Mouse (Mus musculus): ENCODE results near the gene Aktip. TPM values are rescaled to one million over a fixed set of nuclear protein-coding genes. Genes with fewer than 3 reads are reported as not detected.

Aktip gene
- total RNA-seq, 1 experiment, result 22.8 TPM

- Histone ChIP-seq H3K9me3 (ENCODE audit: control insufficient read depth, insufficient read depth, low read depth, low read length) (no peaks in the 10 kb centered on the region), H3K9ac (ENCODE audit: insufficient read depth, low read depth, low read length, poor library complexity, severe bottlenecking) (peak overlapping the region; percentile 26; the same call in 1 of the 2 replicates), H3K4me3 (ENCODE audit: insufficient read depth in 1 of 2, low read depth in 1 of 2, low read length in 2 of 2, poor library complexity in 1 of 2, severe bottlenecking in 1 of 2) (peak overlapping the region; percentile 42 to 44), H3K4me1 (ENCODE audit: control insufficient read depth in 2 of 2, insufficient read depth in 2 of 2, low read length in 2 of 2, poor library complexity in 1 of 2) (peaks cover 4 to 11% of the 10 kb centered on the region in 2 experiments; a peak in 2 of 4 replicates), H3K36me3 (ENCODE audit: control insufficient read depth, insufficient read depth, low read length, poor library complexity, severe bottlenecking) (peaks cover 2% of the 10 kb centered on the region; the same call in 1 of the 2 replicates), H3K27ac (ENCODE audit: insufficient read depth, low read depth, low read length, poor library complexity, severe bottlenecking) (peak overlapping the region; percentile 24; the same call in 1 of the 2 replicates)
- TF ChIP-seq HCFC1 (IDR thresholded peaks at IDR 0.05; ENCODE audit: borderline replicate concordance, insufficient read depth, low read length) (no peak), ZNF384 (IDR thresholded peaks at IDR 0.05; ENCODE audit: low read depth, low read length) (no peak), ZC3H11A (IDR thresholded peaks at IDR 0.05; ENCODE audit: borderline replicate concordance, low read depth, low read length) (no peak), MAFK (IDR thresholded peaks at IDR 0.05; ENCODE audit: insufficient read depth, low read depth, low read length) (no peak), CHD2 (IDR thresholded peaks at IDR 0.05; ENCODE audit: low read depth, low read length) (no peak)
- no peak for DNase-seq (ENCODE audit: low read depth, low spot score)
- in situ Hi-C loops (cut with MboI; ENCODE audit: low sequenced_read_pairs in 2 of 2, unreplicated experiment in 2 of 2), result no loop called here
Observed at GRCm38 (mm10) chr8:91134659-91135058, 65.1 kb downstream of the Aktip start.

DNA sequence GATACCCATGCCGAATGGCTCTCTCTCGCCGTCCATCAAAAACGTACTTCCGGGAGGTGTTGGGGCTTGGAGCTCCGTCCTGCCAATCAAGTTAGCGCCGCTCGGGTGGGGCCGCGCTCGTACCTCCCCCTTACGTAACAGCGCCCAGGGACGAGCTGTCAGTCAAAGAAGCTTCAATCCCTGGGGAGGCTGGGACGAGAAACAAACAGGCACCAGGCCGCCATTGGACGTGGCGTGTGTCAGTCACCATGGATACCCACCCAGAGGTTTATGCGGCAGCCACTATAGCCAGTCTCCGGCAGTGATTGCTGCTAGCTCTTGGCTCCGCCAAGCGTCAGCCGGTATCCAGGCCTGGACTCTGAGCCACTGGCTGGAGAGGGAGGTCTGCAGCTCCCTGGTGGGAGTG lies 65.7 kb downstream of the Aktip start:
- Histone ChIP-seq H3K9ac (ENCODE audit: insufficient read depth, low read depth, low read length, poor library complexity, severe bottlenecking) (peak overlapping the region; percentile 26; the same call in 1 of the 2 replicates), H3K4me1 (ENCODE audit: control insufficient read depth in 2 of 2, insufficient read depth in 2 of 2, low read length in 2 of 2, poor library complexity in 1 of 2) (peaks cover 4 to 11% of the 10 kb centered on the region in 2 experiments; a peak in 2 of 4 replicates), H3K4me3 (ENCODE audit: insufficient read depth in 1 of 2, low read depth in 1 of 2, low read length in 2 of 2, poor library complexity in 1 of 2, severe bottlenecking in 1 of 2) (peak overlapping the region; percentile 42 to 44), H3K27ac (ENCODE audit: insufficient read depth, low read depth, low read length, poor library complexity, severe bottlenecking) (peak overlapping the region; percentile 24; the same call in 1 of the 2 replicates), H3K9me3 (ENCODE audit: control insufficient read depth, insufficient read depth, low read depth, low read length) (no peaks in the 10 kb centered on the region), H3K36me3 (ENCODE audit: control insufficient read depth, insufficient read depth, low read length, poor library complexity, severe bottlenecking) (peaks cover 7% of the 10 kb centered on the region; the same call in 1 of the 2 replicates)
- in situ Hi-C loops (cut with MboI; ENCODE audit: low sequenced_read_pairs in 2 of 2, unreplicated experiment in 2 of 2), result no loop called here
- TF ChIP-seq ZC3H11A (IDR thresholded peaks at IDR 0.05; ENCODE audit: borderline replicate concordance, low read depth, low read length) (no peak), CHD2 (IDR thresholded peaks at IDR 0.05; ENCODE audit: low read depth, low read length) (peak; percentile 82)
- DNase-seq (ENCODE audit: low read depth, low spot score), result peak; percentile 98

DNA sequence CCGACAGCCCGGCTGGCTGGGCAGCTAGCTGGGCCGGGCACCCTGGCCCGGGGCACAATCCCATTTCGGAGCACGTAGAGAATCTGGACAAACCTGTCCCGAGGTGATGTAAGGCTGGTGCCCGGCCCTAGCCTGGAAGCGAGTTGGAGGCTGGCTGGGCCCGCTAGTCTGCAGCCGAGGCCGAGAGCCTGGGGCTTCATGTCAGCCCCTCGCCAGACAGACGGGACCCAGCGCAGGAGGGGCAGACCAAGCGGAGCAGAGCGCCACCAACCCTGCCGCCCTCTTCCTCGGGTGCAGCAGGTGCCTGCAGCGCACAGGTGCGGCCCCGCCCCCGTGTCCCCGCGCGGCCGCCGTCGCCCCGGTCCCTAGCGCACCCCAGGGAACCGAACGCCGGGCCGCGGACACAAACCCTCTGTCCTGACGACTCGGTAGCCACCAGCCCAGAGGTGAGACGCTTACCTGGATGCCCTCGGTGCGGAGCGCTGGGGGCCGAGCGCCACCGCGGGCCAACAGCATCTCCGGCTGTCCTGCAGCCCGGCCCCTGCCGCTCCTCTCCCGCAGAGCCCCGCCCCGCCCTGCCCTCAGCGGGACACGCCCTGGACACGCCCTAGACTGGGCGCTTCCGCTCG lies 66.2 kb downstream of the Aktip start:
- Histone ChIP-seq H3K27ac (ENCODE audit: insufficient read depth, low read depth, low read length, poor library complexity, severe bottlenecking) (no peak overlapping the region), H3K9ac (ENCODE audit: insufficient read depth, low read depth, low read length, poor library complexity, severe bottlenecking) (peak overlapping the region; percentile 81), H3K36me3 (ENCODE audit: control insufficient read depth, insufficient read depth, low read length, poor library complexity, severe bottlenecking) (peaks cover 9% of the 10 kb centered on the region; the same call in 1 of the 2 replicates), H3K4me3 (ENCODE audit: insufficient read depth in 1 of 2, low read depth in 1 of 2, low read length in 2 of 2, poor library complexity in 1 of 2, severe bottlenecking in 1 of 2) (peak overlapping the region; percentile 95 to 99), H3K9me3 (ENCODE audit: control insufficient read depth, insufficient read depth, low read depth, low read length) (no peaks in the 10 kb centered on the region), H3K4me1 (ENCODE audit: control insufficient read depth in 2 of 2, insufficient read depth in 2 of 2, low read length in 2 of 2, poor library complexity in 1 of 2) (peaks cover 4 to 11% of the 10 kb centered on the region in 2 experiments; a peak in 2 of 4 replicates)
- in situ Hi-C loops (cut with MboI; ENCODE audit: low sequenced_read_pairs in 2 of 2, unreplicated experiment in 2 of 2), result no loop called here
- no peak for DNase-seq (ENCODE audit: low read depth, low spot score)
- TF ChIP-seq HCFC1 (IDR thresholded peaks at IDR 0.05; ENCODE audit: borderline replicate concordance, insufficient read depth, low read length), result no peak

DNA sequence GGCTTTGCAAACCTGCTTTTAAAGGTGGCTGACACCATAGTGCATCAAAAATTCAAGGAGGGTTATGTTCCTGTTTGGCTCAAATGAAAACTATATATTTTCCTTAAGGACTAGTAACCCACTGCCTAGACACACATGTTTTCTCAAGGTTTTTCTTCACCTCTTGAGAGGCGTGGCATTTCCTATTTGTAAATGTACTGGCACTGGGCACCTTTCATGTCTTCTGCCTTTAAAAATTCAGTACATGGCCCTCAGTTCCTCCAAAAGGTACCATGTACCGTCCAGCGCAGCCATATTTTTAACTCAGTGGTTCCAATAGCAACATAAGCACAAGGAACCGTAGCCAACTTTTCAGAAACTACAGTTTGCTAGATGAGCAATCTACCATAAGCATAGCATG lies 67.0 kb downstream of the Aktip start:
- no peak overlapping the region for H3K9ac ChIP-seq (ENCODE audit: insufficient read depth, low read depth, low read length, poor library complexity, severe bottlenecking)
- H3K4me3 ChIP-seq (ENCODE audit: insufficient read depth in 1 of 2, low read depth in 1 of 2, low read length in 2 of 2, poor library complexity in 1 of 2, severe bottlenecking in 1 of 2), result peak overlapping the region; percentile 95 to 99; a peak in 3 of 4 replicates
- TF ChIP-seq HCFC1 (IDR thresholded peaks at IDR 0.05; ENCODE audit: borderline replicate concordance, insufficient read depth, low read length), result no peak
- TF ChIP-seq MAFK (IDR thresholded peaks at IDR 0.05; ENCODE audit: insufficient read depth, low read depth, low read length), result no peak
- no peak for TF ChIP-seq CHD2 (IDR thresholded peaks at IDR 0.05; ENCODE audit: low read depth, low read length)
- TF ChIP-seq ZNF384 (IDR thresholded peaks at IDR 0.05; ENCODE audit: low read depth, low read length), result no peak
- TF ChIP-seq ZC3H11A (IDR thresholded peaks at IDR 0.05; ENCODE audit: borderline replicate concordance, low read depth, low read length), result no peak
- H3K36me3 ChIP-seq (ENCODE audit: control insufficient read depth, insufficient read depth, low read length, poor library complexity, severe bottlenecking), result peaks cover 12% of the 10 kb centered on the region; the same call in 1 of the 2 replicates
- no peak overlapping the region for H3K27ac ChIP-seq (ENCODE audit: insufficient read depth, low read depth, low read length, poor library complexity, severe bottlenecking)
- in situ Hi-C loops (cut with MboI; ENCODE audit: low sequenced_read_pairs in 2 of 2, unreplicated experiment in 2 of 2), result no loop called here
- H3K4me1 ChIP-seq (ENCODE audit: control insufficient read depth in 2 of 2, insufficient read depth in 2 of 2, low read length in 2 of 2, poor library complexity in 1 of 2), result peaks cover 4 to 11% of the 10 kb centered on the region in 2 experiments; a peak in 2 of 4 replicates
- no peaks in the 10 kb centered on the region for H3K9me3 ChIP-seq (ENCODE audit: control insufficient read depth, insufficient read depth, low read depth, low read length)
- DNase-seq (ENCODE audit: low read depth, low spot score), result no peak

GRCm38 (mm10) chr8:91126786-91127185 lies 73.0 kb downstream of the Aktip start:
- TF ChIP-seq CHD2 (IDR thresholded peaks at IDR 0.05; ENCODE audit: low read depth, low read length) (no peak), HCFC1 (IDR thresholded peaks at IDR 0.05; ENCODE audit: borderline replicate concordance, insufficient read depth, low read length) (no peak), ZNF384 (IDR thresholded peaks at IDR 0.05; ENCODE audit: low read depth, low read length) (no peak), MAFK (IDR thresholded peaks at IDR 0.05; ENCODE audit: insufficient read depth, low read depth, low read length) (no peak), ZC3H11A (IDR thresholded peaks at IDR 0.05; ENCODE audit: borderline replicate concordance, low read depth, low read length) (no peak)
- Histone ChIP-seq H3K27ac (ENCODE audit: insufficient read depth, low read depth, low read length, poor library complexity, severe bottlenecking) (no peak overlapping the region), H3K9me3 (ENCODE audit: control insufficient read depth, insufficient read depth, low read depth, low read length) (no peaks in the 10 kb centered on the region), H3K4me3 (ENCODE audit: insufficient read depth in 1 of 2, low read depth in 1 of 2, low read length in 2 of 2, poor library complexity in 1 of 2, severe bottlenecking in 1 of 2) (no peak overlapping the region), H3K4me1 (ENCODE audit: control insufficient read depth in 2 of 2, insufficient read depth in 2 of 2, low read length in 2 of 2, poor library complexity in 1 of 2) (peaks cover 0 to 2% of the 10 kb centered on the region in 2 experiments; a peak in 1 of 4 replicates), H3K36me3 (ENCODE audit: control insufficient read depth, insufficient read depth, low read length, poor library complexity, severe bottlenecking) (peaks cover 40% of the 10 kb centered on the region), H3K9ac (ENCODE audit: insufficient read depth, low read depth, low read length, poor library complexity, severe bottlenecking) (no peak overlapping the region)
- no peak for DNase-seq (ENCODE audit: low read depth, low spot score)
- in situ Hi-C loops (cut with MboI; ENCODE audit: low sequenced_read_pairs in 2 of 2, unreplicated experiment in 2 of 2), result no loop called here
